Comparison of ENCODE assay signal across 14 mouse cellular contexts in the genomic region with DNA sequence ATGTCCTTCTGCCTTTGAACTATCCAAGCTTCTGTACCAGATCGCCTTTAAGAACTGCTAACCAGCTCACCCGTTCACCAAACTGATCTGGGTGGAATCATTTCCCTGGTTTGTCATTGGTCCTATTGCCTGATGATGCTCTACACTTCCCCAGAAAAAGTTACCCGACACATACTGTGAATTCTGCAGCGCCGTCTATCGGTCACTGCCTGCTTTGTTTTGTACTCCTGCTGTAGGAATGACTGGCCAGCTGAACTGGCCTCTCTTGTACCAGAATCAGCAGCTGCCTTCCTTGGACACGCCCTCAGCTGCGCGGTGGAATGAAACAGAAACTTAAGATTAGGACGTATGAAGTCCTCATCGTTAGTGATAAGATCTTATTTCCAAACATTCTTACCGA.
A peak's percentile ranks its signal among the peaks of the same experiment; 100 is the strongest.
DNase-seq lines count a peak whose midpoint lies in the region; ATAC-seq and TF ChIP-seq lines count a peak whose summit lies in the region.
"Had no signal": no experiment of that assay in that cellular context is flagged by ENCODE, and none has a peak within 500 bp of the region (broad histone marks: within the 10 kb centered on the region; RNA-seq: fewer than 3 reads in every experiment).

No protein-coding gene starts in this region.

- no peaks in the 10 kb centered on the region for H3K27me3 ChIP-seq in hindbrain, embryonic 11.5 days (ENCODE audit: control insufficient read depth, insufficient read depth, low read length)
- H3K27me3 ChIP-seq in hindbrain, embryonic 16.5 days (replicated peaks; ENCODE audit: control insufficient read depth, insufficient read depth, low read length), result no peaks in the 10 kb centered on the region
- no peaks in the 10 kb centered on the region for H3K27me3 ChIP-seq in lung, embryonic 14.5 days (ENCODE audit: insufficient read depth, low read length)
- H3K27me3 ChIP-seq: embryonic facial prominence, embryonic 13.5 days; forebrain, embryonic 13.5 days; heart, embryonic 12.5 days; hindbrain, embryonic 12.5 days had no signal

- no peak overlapping the region for H3K4me2 ChIP-seq in hindbrain, embryonic 11.5 days (replicated peaks; ENCODE audit: low read depth, low read length)
- no peak overlapping the region for H3K4me2 ChIP-seq in hindbrain, embryonic 16.5 days (ENCODE audit: low read length)
- no peak overlapping the region for H3K4me2 ChIP-seq in lung, embryonic 14.5 days
- H3K4me2 ChIP-seq: embryonic facial prominence, embryonic 13.5 days; forebrain, embryonic 13.5 days; heart, embryonic 12.5 days; hindbrain, embryonic 12.5 days had no signal

- no peaks in the 10 kb centered on the region for H3K36me3 ChIP-seq in hindbrain, embryonic 11.5 days (ENCODE audit: control insufficient read depth, insufficient read depth, low read length)
- H3K36me3 ChIP-seq in hindbrain, embryonic 16.5 days (ENCODE audit: control insufficient read depth, insufficient read depth, low read length), result no peaks in the 10 kb centered on the region
- no peaks in the 10 kb centered on the region for H3K36me3 ChIP-seq in lung, embryonic 14.5 days (ENCODE audit: insufficient read depth)
- H3K36me3 ChIP-seq: embryonic facial prominence, embryonic 13.5 days; heart, embryonic 12.5 days; hindbrain, embryonic 12.5 days had no signal

- peak; percentile 2 for DNase-seq in hindbrain, embryonic 11.5 days (ENCODE audit: low spot score)
- DNase-seq in lung, embryonic 14.5 days, result peak; percentile 36
- DNase-seq in lung, postnatal 25 days (ENCODE audit: low spot score), result no peak
- peak; percentile 35 for DNase-seq in R1 (ENCODE audit: low read depth, low spot score)
- peak; percentile 45 to 58 for DNase-seq in adrenal gland, postnatal 36 days
- DNase-seq in thymus, postnatal 10 days (ENCODE audit: low spot score in 2 of 2), result no peak
- DNase-seq: cerebellum, adult 8-10 months; right cerebral cortex, postnatal 25 days had no signal

- no peak overlapping the region for H3K4me3 ChIP-seq in hindbrain, embryonic 11.5 days (ENCODE audit: low read depth, low read length)
- H3K4me3 ChIP-seq in hindbrain, embryonic 16.5 days (ENCODE audit: low read length), result no peak overlapping the region
- no peak overlapping the region for H3K4me3 ChIP-seq in lung, embryonic 14.5 days (ENCODE audit: low read depth, low read length)
- H3K4me3 ChIP-seq: embryonic facial prominence, embryonic 13.5 days; forebrain, embryonic 13.5 days; heart, embryonic 12.5 days; hindbrain, embryonic 12.5 days had no signal

- no peak overlapping the region for H3K27ac ChIP-seq in hindbrain, embryonic 11.5 days (ENCODE audit: low read depth, low read length)
- no peak overlapping the region for H3K27ac ChIP-seq in hindbrain, embryonic 16.5 days (ENCODE audit: low read depth, low read length)
- no peak overlapping the region for H3K27ac ChIP-seq in lung, embryonic 14.5 days (ENCODE audit: low read depth)
- H3K27ac ChIP-seq: embryonic facial prominence, embryonic 13.5 days; forebrain, embryonic 13.5 days; hindbrain, embryonic 12.5 days had no signal

- no peaks in the 10 kb centered on the region for H3K4me1 ChIP-seq in hindbrain, embryonic 11.5 days (replicated peaks; ENCODE audit: control insufficient read depth, insufficient read depth, low read length)
- H3K4me1 ChIP-seq in hindbrain, embryonic 16.5 days (ENCODE audit: control insufficient read depth, insufficient read depth, low read depth, low read length), result no peaks in the 10 kb centered on the region
- H3K4me1 ChIP-seq in lung, embryonic 14.5 days (ENCODE audit: insufficient read depth), result no peaks in the 10 kb centered on the region
- H3K4me1 ChIP-seq: embryonic facial prominence, embryonic 13.5 days; forebrain, embryonic 13.5 days; heart, embryonic 12.5 days; hindbrain, embryonic 12.5 days had no signal

- WGBS in hindbrain, embryonic 11.5 days, result 69% methylated on average over 12 of the region's 12 CpGs
- 68% methylated on average over 12 of the region's 12 CpGs for WGBS in hindbrain, embryonic 16.5 days
- WGBS in lung, embryonic 14.5 days, result 62% methylated on average over 12 of the region's 12 CpGs

- H3K9me3 ChIP-seq in hindbrain, embryonic 11.5 days (ENCODE audit: control insufficient read depth, low read length), result no peaks in the 10 kb centered on the region
- no peaks in the 10 kb centered on the region for H3K9me3 ChIP-seq in hindbrain, embryonic 16.5 days (ENCODE audit: control insufficient read depth, low read length)
- no peaks in the 10 kb centered on the region for H3K9me3 ChIP-seq in lung, embryonic 14.5 days (ENCODE audit: low read depth, low read length)
- H3K9me3 ChIP-seq: embryonic facial prominence, embryonic 13.5 days; forebrain, embryonic 13.5 days; hindbrain, embryonic 12.5 days had no signal

- H3K9ac ChIP-seq in hindbrain, embryonic 11.5 days (ENCODE audit: low read depth, low read length), result no peak overlapping the region
- H3K9ac ChIP-seq in hindbrain, embryonic 16.5 days (ENCODE audit: low read depth, low read length), result no peak overlapping the region
- no peak overlapping the region for H3K9ac ChIP-seq in lung, embryonic 14.5 days
- H3K9ac ChIP-seq: embryonic facial prominence, embryonic 13.5 days; forebrain, embryonic 13.5 days; heart, embryonic 12.5 days; hindbrain, embryonic 12.5 days had no signal

- TF ChIP-seq CTCF in lung, embryonic 14.5 days (IDR thresholded peaks at IDR 0.05; ENCODE audit: low read depth), result no peak

- ATAC-seq in hindbrain, embryonic 11.5 days (ENCODE audit: low FRiP score), result no peak
- no peak for ATAC-seq in hindbrain, embryonic 16.5 days
- no peak for ATAC-seq in lung, embryonic 14.5 days (ENCODE audit: insufficient read depth)
- ATAC-seq: forebrain, embryonic 13.5 days; midbrain, embryonic 16.5 days had no signal

Comparison
In these comparisons a context has a peak if more than half of its experiments do, and no peak if none do; other contexts are left out.
1. DNase-seq: peak in hindbrain, embryonic 11.5 days (single experiment), lung, embryonic 14.5 days (single experiment), R1 (single experiment) and adrenal gland, postnatal 36 days (2 of 2); none in lung, postnatal 25 days (single experiment) and thymus, postnatal 10 days (0 of 2).